Mouse (Mus musculus): ENCODE measurements around the gene Tlr8.

GRCm38 (mm10) chrX:167264086-167264485 is at the start of gene Tlr8:
- TF ChIP-seq CTCF (IDR thresholded peaks at IDR 0.05; ENCODE audit: low read depth) (no peak), EP300 (IDR thresholded peaks at IDR 0.05; ENCODE audit: low read depth) (no peak)

Measured in liver, embryonic 14.5 days (tissue).